Mouse (Mus musculus): ENCODE measurements around the gene Ifi27l2a.

Gene Ifi27l2a

GRCm38 (mm10) chr12:103425729-103426470 lies 17.6 kb downstream of the Ifi27l2a start, which contains the start of gene Ddx24:
Ddx24 (minus strand) TSS chr12:103425830.
- peak; percentile 92 to 95 for DNase-seq (ENCODE audit: low spot score in 2 of 2)

- no peak for DNase-seq (ENCODE audit: low spot score in 2 of 2)
These were observed 18.3 kb downstream of the Ifi27l2a start for GRCm38 (mm10) chr12:103425016-103425728.

- DNase-seq (ENCODE audit: low spot score in 2 of 2), result no peak
These were observed 35.3 kb downstream of the Ifi27l2a start for GRCm38 (mm10) chr12:103408144-103408543.

- DNase-seq (ENCODE audit: low spot score in 2 of 2), result no peak
These were observed 35.8 kb downstream of the Ifi27l2a start, which contains the start of gene 9330161L09Rik for GRCm38 (mm10) chr12:103407720-103408119. 9330161L09Rik (minus strand) TSS chr12:103407820.

GRCm38 (mm10) chr12:103404131-103404530 lies 39.3 kb downstream of the Ifi27l2a start:
- DNase-seq (ENCODE audit: low spot score in 2 of 2), result no peak

- DNase-seq (ENCODE audit: low spot score in 2 of 2), result no peak
These were observed 46.7 kb downstream of the Ifi27l2a start for GRCm38 (mm10) chr12:103396751-103397150.

GRCm38 (mm10) chr12:103395486-103396275 lies 47.8 kb downstream of the Ifi27l2a start:
- no peak for DNase-seq (ENCODE audit: low spot score in 2 of 2)

GRCm38 (mm10) chr12:103393528-103393927 lies 50.0 kb downstream of the Ifi27l2a start:
- no peak for DNase-seq (ENCODE audit: low spot score in 2 of 2)

Data from spleen, postnatal 14 days (tissue).